Mouse (Mus musculus): ENCODE measurements around the gene Plxna2.

- TF ChIP-seq ELF1 (IDR thresholded peaks at IDR 0.05; ENCODE audit: low read depth, low read length) (no peak), CTCF (IDR thresholded peaks at IDR 0.05 in 2 of 3, conservative IDR thresholded peaks at IDR 0.05 in 1 of 3; ENCODE audit: control insufficient read depth in 1 of 3, insufficient read depth in 1 of 3, low read depth in 2 of 3, low read length in 3 of 3, poor library complexity in 1 of 3, severe bottlenecking in 1 of 3) (no peak), JUND (IDR thresholded peaks at IDR 0.05; ENCODE audit: low read depth, low read length) (no peak), ETS1 (IDR thresholded peaks at IDR 0.05; ENCODE audit: low read depth, low read length) (no peak), E2F4 (IDR thresholded peaks at IDR 0.05; ENCODE audit: borderline replicate concordance, low read depth, low read length) (no peak), POLR2A (IDR thresholded peaks at IDR 0.05; ENCODE audit: control insufficient read depth in 1 of 2, insufficient read depth in 1 of 2, low read depth in 1 of 2, low read length in 2 of 2, poor library complexity in 1 of 2) (no peak), EP300 (IDR thresholded peaks at IDR 0.05; ENCODE audit: low read depth in 1 of 2, low read length in 2 of 2) (no peak)
These were observed 121.9 kb downstream of the Plxna2 start for GRCm38 (mm10) chr1:194739894-194740293.

All from MEL (cell line).